Mouse (Mus musculus) cortical plate, adult 2 months (tissue): ENCODE results near the gene Zfp830.

ENCODE experiments used
- CTCF ChIP-seq: fragments of 200-500 bp; IDR thresholded peaks from 2 replicates; pipeline ENCODE4 v1.5.1; 2011; ENCODE audit warnings: mild to moderate bottlenecking, control low read depth, low read length; ENCODE audit not compliant: insufficient read depth; ENCODE audit errors: extremely low read depth
- POLR2A ChIP-seq: fragments of 200-500 bp; IDR thresholded peaks from 2 replicates; pipeline ENCODE4 v1.6.1; 2011; ENCODE audit warnings: mild to moderate bottlenecking, low read length, control low read depth; ENCODE audit not compliant: insufficient read depth; ENCODE audit errors: extremely low read depth

DNA sequence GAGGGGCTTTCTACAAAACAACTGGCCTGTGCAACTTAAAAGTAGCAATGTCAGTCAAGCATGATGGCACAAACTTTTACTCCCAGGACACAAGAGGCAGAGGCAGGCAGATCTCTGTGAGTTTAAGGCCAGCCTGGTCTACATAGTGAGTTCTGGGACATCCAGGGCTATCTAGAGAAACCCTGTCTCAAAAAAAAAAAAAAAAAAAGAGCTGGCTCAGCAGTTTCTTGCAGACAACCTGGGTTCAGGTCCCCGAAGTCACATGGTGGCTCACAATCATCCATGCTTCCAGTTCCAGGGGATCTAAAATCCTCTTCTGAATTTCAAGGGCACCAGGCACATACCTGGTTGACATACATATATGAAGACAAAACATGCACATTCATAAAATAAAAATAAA, 8.2 kb upstream of the Zfp830 start:
- TF ChIP-seq CTCF (no peak), POLR2A (no peak)
